Mouse (Mus musculus): ENCODE measurements around the gene Gm10778. TPM values are rescaled to one million over a fixed set of nuclear protein-coding genes. Genes with fewer than 3 reads are reported as not detected.
"Not testable (repeated sequence)": the region's sequence is repeated elsewhere in the genome, so short reads cannot be mapped to it uniquely, and the experiment has no call there.

Gene Gm10778
- 3.1 and 3.4 TPM in 2 replicates for polyA plus RNA-seq (2015; fragmentation: Nextera tagmentation; extraction: Ambion mirVana)

- H3K4me2 ChIP-seq, result peak within 1 kb of the TSS; percentile 79
- not testable (repeated sequence) for H3K9me3 ChIP-seq; H3K27me3 ChIP-seq (replicated peaks)
- H3K36me3 ChIP-seq, result peaks cover 23% of the 10 kb centered on the region
- peak within 1 kb of the TSS; percentile 62 for H3K4me3 ChIP-seq
- 3% methylated on average over 30 of the region's 52 CpGs for WGBS
- ATAC-seq (ENCODE audit: extremely low read depth, insufficient number of reproducible peaks, low FRiP score, low TSS enrichment), result peak; percentile 74; the same call in 1 of the 2 replicates
- H3K9ac ChIP-seq, result peak within 1 kb of the TSS; percentile 83
- H3K27ac ChIP-seq (replicated peaks), result peak within 1 kb of the TSS; percentile 84
- peaks cover 16% of the 10 kb centered on the region for H3K4me1 ChIP-seq
Measured at GRCm38 (mm10) chr10:81648803-81649775, at the start of gene Gm10778. TSS of gene Gm10778 (plus strand) at chr10:81649059.

GRCm38 (mm10) chr10:81599630-81600029, 49.2 kb upstream of the Gm10778 start:
- H3K27ac ChIP-seq (replicated peaks), result 0 out of 2 replicates have a peak overlapping the region, but pooled peaks have one; percentile 73
- no peak overlapping the region for H3K4me2 ChIP-seq
- peaks cover 12% of the 10 kb centered on the region for H3K27me3 ChIP-seq (replicated peaks)
- H3K4me1 ChIP-seq, result peaks cover 69% of the 10 kb centered on the region
- no peaks in the 10 kb centered on the region for H3K9me3 ChIP-seq
- no peak overlapping the region for H3K9ac ChIP-seq
- WGBS, result 78% methylated on average over 5 of the region's 5 CpGs
- no peaks in the 10 kb centered on the region for H3K36me3 ChIP-seq
- ATAC-seq (ENCODE audit: extremely low read depth, insufficient number of reproducible peaks, low FRiP score, low TSS enrichment), result no peak
- no peak overlapping the region for H3K4me3 ChIP-seq

- Histone ChIP-seq H3K4me1 (peaks cover 71% of the 10 kb centered on the region), H3K4me3 (peak overlapping the region; percentile 44; the same call in 1 of the 2 replicates), H3K36me3 (no peaks in the 10 kb centered on the region), H3K4me2 (peak overlapping the region; percentile 69), H3K27ac (replicated peaks) (peak overlapping the region; percentile 73), H3K9ac (no peak overlapping the region), H3K9me3 (no peaks in the 10 kb centered on the region), H3K27me3 (replicated peaks) (peaks cover 7% of the 10 kb centered on the region)
- no peak for ATAC-seq (ENCODE audit: extremely low read depth, insufficient number of reproducible peaks, low FRiP score, low TSS enrichment)
- 39% methylated on average over 10 of the region's 10 CpGs for WGBS
Measured at GRCm38 (mm10) chr10:81600096-81600495, 48.8 kb upstream of the Gm10778 start.

DNA sequence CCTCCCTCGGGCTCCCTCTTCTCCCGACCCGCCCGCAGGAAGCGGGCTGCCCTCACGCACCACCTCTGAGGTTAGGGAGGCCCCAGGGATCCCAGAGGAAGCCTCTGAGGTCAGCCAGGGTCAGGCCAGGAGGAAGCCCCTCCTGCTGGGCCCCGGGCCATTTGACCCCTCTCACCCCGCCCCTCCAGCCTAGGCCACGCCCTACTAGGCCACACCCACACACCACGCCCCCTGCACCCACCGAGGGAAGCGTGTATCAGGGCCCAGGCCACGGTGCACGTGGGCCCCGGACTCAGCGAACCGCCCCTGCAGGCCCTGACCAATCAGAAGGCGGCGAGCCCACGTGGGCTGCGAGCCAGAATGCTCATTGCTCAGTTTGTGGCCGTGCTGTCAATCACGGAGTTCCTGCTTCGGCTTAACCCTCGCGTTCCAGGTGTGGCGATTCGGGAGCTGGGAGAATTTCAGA, 48.1 kb upstream of the Gm10778 start, which contains the start of gene Tle6:
TSS of gene Tle6 (minus strand) at position 336 of the 466 bp plus-strand sequence.
- Histone ChIP-seq H3K27me3 (replicated peaks) (peaks cover under 1% of the 10 kb centered on the region; the same call in 1 of the 2 replicates), H3K4me3 (peak within 1 kb of the TSS; percentile 44), H3K27ac (replicated peaks) (peak within 1 kb of the TSS; percentile 73), H3K36me3 (no peaks in the 10 kb centered on the region), H3K4me2 (peak within 1 kb of the TSS; percentile 69), H3K9ac (peak within 1 kb of the TSS; percentile 71), H3K4me1 (peaks cover 71% of the 10 kb centered on the region), H3K9me3 (no peaks in the 10 kb centered on the region)
- ATAC-seq (ENCODE audit: extremely low read depth, insufficient number of reproducible peaks, low FRiP score, low TSS enrichment), result peak; percentile 83
- WGBS, result 1% methylated on average over 28 of the region's 28 CpGs

DNA sequence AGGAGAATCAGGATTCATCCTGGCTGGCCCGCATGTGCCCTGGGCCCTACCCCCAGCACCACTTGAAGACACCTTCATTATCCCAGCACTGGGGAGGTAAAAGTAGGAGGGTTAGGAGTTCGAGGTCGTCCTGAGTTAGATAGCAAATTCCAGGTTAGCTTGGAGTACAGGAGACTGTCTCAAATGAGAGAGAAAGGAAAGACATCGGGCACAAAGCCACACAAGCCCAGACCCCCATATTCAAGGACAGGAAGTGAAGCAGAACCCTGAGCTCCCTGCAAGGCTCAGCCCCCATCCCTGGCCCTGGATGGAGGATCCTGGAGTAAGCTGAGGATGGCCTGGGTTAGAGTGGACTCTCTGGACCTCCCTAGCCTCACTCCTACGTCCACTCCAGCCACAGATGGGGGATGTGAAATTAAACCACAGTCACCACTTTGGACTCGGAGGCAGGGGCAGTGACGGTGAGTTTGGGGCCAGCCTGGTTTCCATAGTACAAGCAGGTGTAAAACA, 47.4 kb upstream of the Gm10778 start:
- Histone ChIP-seq H3K27ac (replicated peaks) (peak overlapping the region; percentile 53), H3K4me1 (peaks cover 65% of the 10 kb centered on the region), H3K9ac (peak overlapping the region; percentile 71), H3K4me3 (peak overlapping the region; percentile 44), H3K27me3 (replicated peaks) (no peaks in the 10 kb centered on the region), H3K4me2 (peak overlapping the region; percentile 69), H3K36me3 (no peaks in the 10 kb centered on the region), H3K9me3 (no peaks in the 10 kb centered on the region)
- 23% methylated on average over 7 of the region's 7 CpGs for WGBS
- ATAC-seq (ENCODE audit: extremely low read depth, insufficient number of reproducible peaks, low FRiP score, low TSS enrichment), result no peak

- H3K36me3 ChIP-seq, result no peaks in the 10 kb centered on the region; the same call in 1 of the 2 replicates
- no peak overlapping the region for H3K27ac ChIP-seq (replicated peaks)
- no peak overlapping the region; the same call in 1 of the 2 replicates for H3K9ac ChIP-seq
- WGBS, result 24% methylated on average over 4 of the region's 4 CpGs
- no peaks in the 10 kb centered on the region for H3K27me3 ChIP-seq (replicated peaks)
- no peak overlapping the region for H3K4me3 ChIP-seq
- H3K4me1 ChIP-seq, result peaks cover 57% of the 10 kb centered on the region
- no peaks in the 10 kb centered on the region for H3K9me3 ChIP-seq
- H3K4me2 ChIP-seq, result 0 out of 2 replicates have a peak overlapping the region, but pooled peaks have one; percentile 18
- ATAC-seq (ENCODE audit: extremely low read depth, insufficient number of reproducible peaks, low FRiP score, low TSS enrichment), result no peak
Measured at GRCm38 (mm10) chr10:81602741-81603151, 46.1 kb upstream of the Gm10778 start.

DNA sequence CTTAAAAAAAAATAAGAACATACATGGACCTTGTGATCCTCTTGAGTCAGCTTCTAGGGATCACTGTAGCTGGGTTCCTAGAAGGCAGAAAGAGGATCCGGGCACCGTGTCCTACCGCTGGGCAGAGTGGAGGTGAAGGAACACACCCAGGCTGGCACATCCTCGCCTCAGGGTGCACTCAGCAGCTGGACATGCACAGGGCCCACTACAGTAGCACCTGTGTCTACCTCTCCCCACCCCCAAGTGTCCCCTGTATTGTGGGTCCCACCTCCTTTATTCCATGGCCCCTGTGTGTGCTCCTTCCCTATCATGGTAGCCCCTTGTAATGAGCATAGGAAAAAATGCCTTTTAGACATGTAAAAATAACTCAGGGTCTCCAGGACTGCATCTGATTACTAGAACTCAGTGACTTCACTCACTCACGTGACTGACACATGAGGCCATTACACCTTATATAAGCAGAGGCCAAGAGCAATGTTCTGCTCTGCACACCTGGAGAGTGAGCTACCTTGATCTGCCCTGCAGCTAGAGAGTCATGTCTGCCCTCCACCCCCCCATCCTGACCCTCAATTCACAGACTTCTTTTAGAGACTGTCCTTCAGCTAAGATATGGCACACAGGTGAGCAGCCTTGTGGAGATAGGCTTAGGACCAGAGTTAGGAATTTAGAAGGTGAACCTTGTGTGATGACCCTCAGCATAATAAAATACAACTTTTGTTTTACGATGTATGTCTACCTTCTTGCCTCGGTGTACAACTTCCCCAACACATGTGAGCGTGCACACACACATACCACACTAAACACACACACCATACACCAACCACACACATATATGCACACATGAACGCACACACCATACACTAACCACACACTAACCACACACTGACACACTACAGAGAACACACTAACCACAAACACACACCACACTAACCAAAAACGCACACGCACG, 44.6 kb upstream of the Gm10778 start:
- no peak for ATAC-seq (ENCODE audit: extremely low read depth, insufficient number of reproducible peaks, low FRiP score, low TSS enrichment)
- Histone ChIP-seq H3K4me2 (peak overlapping the region; percentile 72), H3K27ac (replicated peaks) (0 out of 2 replicates have a peak overlapping the region, but pooled peaks have one; percentile 97), H3K36me3 (peaks cover 13% of the 10 kb centered on the region), H3K9ac (peak overlapping the region; percentile 79), H3K4me3 (peak overlapping the region; percentile 58), H3K4me1 (peaks cover 49% of the 10 kb centered on the region), H3K9me3 (no peaks in the 10 kb centered on the region), H3K27me3 (replicated peaks) (0 out of 2 replicates have a peak, but pooled peaks cover 3% of the 10 kb centered on the region)
- WGBS, result 75% methylated on average over 12 of the region's 12 CpGs

DNA sequence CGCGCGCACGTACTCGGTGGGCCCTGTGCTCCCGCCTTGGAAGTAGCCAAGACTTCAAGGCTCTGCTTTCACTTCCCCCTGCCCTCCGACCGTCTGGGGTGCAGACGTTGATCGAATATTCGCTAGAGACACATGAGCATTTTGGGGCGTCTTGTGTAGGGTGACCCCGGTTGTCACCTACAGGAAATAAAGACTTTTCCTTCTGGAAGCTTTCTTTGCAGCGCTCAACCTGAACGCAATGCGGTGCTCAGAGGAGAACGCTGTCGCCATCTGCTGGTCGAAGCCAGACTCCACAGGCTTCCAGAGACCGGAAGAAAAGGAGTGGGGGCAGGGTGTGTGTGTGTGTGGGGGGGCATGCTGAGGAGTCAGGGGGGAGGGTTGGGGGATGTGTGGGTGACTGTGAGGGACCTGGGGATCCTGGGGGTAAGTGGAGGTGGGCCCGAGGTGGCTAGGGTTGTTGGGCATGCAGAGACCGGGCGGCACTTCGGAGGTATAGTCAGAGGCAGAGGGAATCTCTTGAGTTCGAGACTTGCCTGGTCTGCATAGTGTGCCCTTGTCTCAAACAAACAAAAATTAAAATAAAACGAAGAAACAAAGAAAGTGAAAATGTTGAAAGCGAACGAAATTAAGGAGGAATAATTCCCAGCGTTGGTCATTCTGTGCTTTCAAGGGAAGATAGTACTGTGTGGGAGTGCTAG, 43.7 kb upstream of the Gm10778 start:
- H3K4me3 ChIP-seq, result peak overlapping the region; percentile 58
- peak overlapping the region; percentile 79 for H3K9ac ChIP-seq
- peak overlapping the region; percentile 97 for H3K27ac ChIP-seq (replicated peaks)
- H3K9me3 ChIP-seq, result no peaks in the 10 kb centered on the region
- no peak for ATAC-seq (ENCODE audit: extremely low read depth, insufficient number of reproducible peaks, low FRiP score, low TSS enrichment)
- H3K36me3 ChIP-seq, result peaks cover 16% of the 10 kb centered on the region
- WGBS, result 18% methylated on average over 29 of the region's 29 CpGs
- 0 out of 2 replicates have a peak, but pooled peaks cover 3% of the 10 kb centered on the region for H3K27me3 ChIP-seq (replicated peaks)
- peak overlapping the region; percentile 72 for H3K4me2 ChIP-seq
- peaks cover 41% of the 10 kb centered on the region for H3K4me1 ChIP-seq

GRCm38 (mm10) chr10:81605666-81605973, 43.2 kb upstream of the Gm10778 start:
- H3K4me3 ChIP-seq, result peak overlapping the region; percentile 58
- 2% methylated on average over 14 of the region's 14 CpGs for WGBS
- peak overlapping the region; percentile 97 for H3K27ac ChIP-seq (replicated peaks)
- H3K36me3 ChIP-seq, result peaks cover 16% of the 10 kb centered on the region
- peak overlapping the region; percentile 79 for H3K9ac ChIP-seq
- no peak for ATAC-seq (ENCODE audit: extremely low read depth, insufficient number of reproducible peaks, low FRiP score, low TSS enrichment)
- peak overlapping the region; percentile 72 for H3K4me2 ChIP-seq
- H3K4me1 ChIP-seq, result peaks cover 36% of the 10 kb centered on the region
- 0 out of 2 replicates have a peak, but pooled peaks cover 3% of the 10 kb centered on the region for H3K27me3 ChIP-seq (replicated peaks)
- H3K9me3 ChIP-seq, result no peaks in the 10 kb centered on the region
